Mouse (Mus musculus): ENCODE data around the gene Cplx2. TPM values are rescaled to one million over a fixed set of nuclear protein-coding genes. Genes with fewer than 3 reads are reported as not detected.

Gene Cplx2
- polyA plus RNA-seq, 1 experiment from 2014 or later: 5.1 TPM

DNA sequence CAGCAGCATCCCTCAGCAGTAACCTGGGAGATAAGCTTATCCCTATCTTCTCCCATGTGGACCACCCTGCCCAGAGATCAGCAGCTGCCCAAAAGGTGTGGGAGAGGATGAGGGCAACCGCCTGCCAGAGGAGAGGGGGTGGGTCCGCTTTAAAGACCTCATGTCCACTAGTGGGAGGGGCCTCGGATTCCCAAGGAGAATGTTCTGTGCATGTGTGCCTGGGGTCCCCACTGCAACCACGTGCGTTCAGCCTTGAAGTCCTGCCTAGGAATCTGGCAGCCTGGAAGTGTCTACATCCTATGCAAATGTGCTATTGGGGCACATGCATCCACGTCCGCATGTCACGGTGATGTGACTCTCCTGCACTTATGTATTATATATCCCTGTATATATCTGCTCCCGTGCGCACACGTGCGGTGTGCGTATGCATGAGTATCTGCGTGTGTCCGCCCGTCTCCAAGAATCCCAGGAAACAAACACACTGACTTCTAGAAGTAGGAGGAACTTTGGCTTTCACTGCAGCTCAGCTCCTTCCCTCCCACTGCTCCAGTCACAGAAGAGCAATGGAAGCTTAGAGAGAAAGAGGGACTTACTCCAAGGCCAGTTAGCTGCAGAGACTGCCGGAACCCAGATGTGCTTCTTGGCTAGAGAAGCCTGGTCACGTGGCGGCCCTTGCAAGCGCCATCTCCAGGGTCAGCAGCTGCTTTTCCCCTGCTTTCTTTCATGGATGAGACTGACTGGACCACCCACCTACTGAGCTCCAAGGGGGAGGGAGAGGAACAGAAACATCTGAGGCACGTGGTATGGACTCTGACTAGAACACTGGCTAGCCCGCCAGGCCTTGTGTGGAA, 39.1 kb upstream of the Cplx2 start:
- WGBS: 48% methylated on average over 22 of the region's 22 CpGs
- Histone ChIP-seq H3K9me3 (ENCODE audit: control insufficient read depth, low read length) (no peaks in the 10 kb centered on the region), H3K36me3 (ENCODE audit: control insufficient read depth, insufficient read depth, low read length) (no peaks in the 10 kb centered on the region), H3K27me3 (replicated peaks; ENCODE audit: control insufficient read depth, insufficient read depth, low read length) (no peaks in the 10 kb centered on the region), H3K4me1 (ENCODE audit: control insufficient read depth, insufficient read depth, low read length) (peaks cover 15% of the 10 kb centered on the region), H3K9ac (ENCODE audit: low read depth, low read length) (peak overlapping the region; percentile 12; the same call in 1 of the 2 replicates), H3K27ac (ENCODE audit: low read length) (peak overlapping the region; percentile 78), H3K4me3 (ENCODE audit: low read length) (no peak overlapping the region), H3K4me2 (ENCODE audit: low read depth, low read length) (no peak overlapping the region)
- peak; percentile 88 for ATAC-seq

DNA sequence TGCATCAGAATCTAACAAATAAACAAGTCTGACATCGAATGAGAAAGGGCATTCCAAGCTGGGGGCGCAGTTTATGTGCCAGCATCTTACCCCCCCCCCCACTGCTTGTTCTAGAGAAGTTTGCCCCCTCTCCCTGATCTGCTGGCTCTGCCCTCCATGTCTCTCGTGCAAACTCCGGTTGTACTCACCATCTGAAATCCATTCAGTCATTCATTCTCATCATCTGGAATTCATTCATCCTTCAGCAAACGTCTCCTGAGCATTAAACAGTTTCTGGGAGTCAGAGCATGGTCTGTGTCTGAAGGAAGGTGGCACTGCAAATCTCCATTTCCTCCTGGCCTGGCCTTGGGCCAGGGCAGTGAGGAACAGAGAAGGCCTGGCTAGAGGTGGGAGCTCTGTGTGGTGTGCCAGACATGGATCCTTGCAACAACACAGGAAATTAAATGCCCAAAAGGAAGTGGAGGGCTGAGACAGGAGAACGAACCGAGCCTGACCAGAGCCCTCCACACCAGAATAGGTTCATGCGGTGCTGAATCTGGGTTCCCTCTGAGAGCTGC, 38.1 kb upstream of the Cplx2 start:
- ATAC-seq: no peak
- peaks cover 15% of the 10 kb centered on the region for H3K4me1 ChIP-seq (ENCODE audit: control insufficient read depth, insufficient read depth, low read length)
- H3K4me2 ChIP-seq (ENCODE audit: low read depth, low read length): no peak overlapping the region
- H3K4me3 ChIP-seq (ENCODE audit: low read length): no peak overlapping the region
- no peaks in the 10 kb centered on the region for H3K9me3 ChIP-seq (ENCODE audit: control insufficient read depth, low read length)
- H3K36me3 ChIP-seq (ENCODE audit: control insufficient read depth, insufficient read depth, low read length): no peaks in the 10 kb centered on the region
- WGBS: 63% methylated on average over 8 of the region's 8 CpGs
- H3K27me3 ChIP-seq (replicated peaks; ENCODE audit: control insufficient read depth, insufficient read depth, low read length): no peaks in the 10 kb centered on the region
- no peak overlapping the region for H3K9ac ChIP-seq (ENCODE audit: low read depth, low read length)
- peak overlapping the region; percentile 72 for H3K27ac ChIP-seq (ENCODE audit: low read length)

DNA sequence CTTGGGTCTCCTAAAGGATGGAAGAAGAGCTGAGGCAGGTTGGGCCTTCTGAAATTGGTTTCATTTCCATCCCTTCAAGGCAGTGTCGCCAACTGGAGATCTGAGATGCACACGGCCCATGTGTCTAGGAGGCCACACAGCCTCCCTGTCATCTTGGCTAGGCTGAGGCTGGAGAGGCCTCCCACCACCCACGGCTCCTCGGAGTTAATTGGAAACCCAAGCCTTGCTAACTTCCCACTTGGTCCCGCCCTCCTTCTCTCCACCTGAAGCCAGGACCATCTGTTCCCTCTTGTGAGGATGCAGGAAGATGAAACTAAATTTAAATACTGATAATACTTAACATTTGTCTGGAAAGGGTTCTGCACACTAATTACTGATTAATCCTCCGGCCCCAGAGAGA, 34.1 kb upstream of the Cplx2 start:
- WGBS: 73% methylated on average over 6 of the region's 6 CpGs
- ATAC-seq: no peak

DNA sequence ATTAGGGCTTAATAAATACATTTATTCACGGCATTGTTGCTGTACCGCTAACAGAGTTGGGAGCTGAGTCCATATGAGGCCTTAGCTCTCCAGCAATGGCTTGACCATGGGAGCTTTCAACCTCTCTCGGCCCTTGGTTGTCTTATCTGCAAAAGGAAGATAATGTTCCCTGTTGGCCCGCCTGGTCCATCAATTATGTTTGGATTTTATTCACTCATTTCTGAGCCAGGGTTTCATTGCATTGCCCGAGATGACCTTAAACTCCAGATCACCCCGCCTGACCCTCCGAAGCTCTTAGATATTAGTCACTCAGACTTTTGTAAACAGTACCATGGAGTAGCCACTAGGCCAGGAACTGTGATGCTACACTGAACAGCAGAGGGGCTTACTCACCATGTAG, 33.6 kb upstream of the Cplx2 start:
- ATAC-seq: no peak
- WGBS: 60% methylated on average over 7 of the region's 7 CpGs
- H3K36me3 ChIP-seq (ENCODE audit: control insufficient read depth, insufficient read depth, low read length): no peaks in the 10 kb centered on the region
- H3K9me3 ChIP-seq (ENCODE audit: control insufficient read depth, low read length): no peaks in the 10 kb centered on the region
- no peaks in the 10 kb centered on the region for H3K27me3 ChIP-seq (replicated peaks; ENCODE audit: control insufficient read depth, insufficient read depth, low read length)
- H3K27ac ChIP-seq (ENCODE audit: low read length): no peak overlapping the region
- peaks cover 5% of the 10 kb centered on the region; the same call in 1 of the 2 replicates for H3K4me1 ChIP-seq (ENCODE audit: control insufficient read depth, insufficient read depth, low read length)
- no peak overlapping the region for H3K4me2 ChIP-seq (ENCODE audit: low read depth, low read length)
- no peak overlapping the region for H3K4me3 ChIP-seq (ENCODE audit: low read length)
- H3K9ac ChIP-seq (ENCODE audit: low read depth, low read length): no peak overlapping the region

More for the DNA sequence above, 34.1 kb upstream of the Cplx2 start:
- Histone ChIP-seq H3K27me3 (replicated peaks; ENCODE audit: control insufficient read depth, insufficient read depth, low read length) (no peaks in the 10 kb centered on the region), H3K36me3 (ENCODE audit: control insufficient read depth, insufficient read depth, low read length) (no peaks in the 10 kb centered on the region), H3K9me3 (ENCODE audit: control insufficient read depth, low read length) (no peaks in the 10 kb centered on the region), H3K4me3 (ENCODE audit: low read length) (no peak overlapping the region), H3K27ac (ENCODE audit: low read length) (no peak overlapping the region), H3K4me2 (ENCODE audit: low read depth, low read length) (no peak overlapping the region), H3K4me1 (ENCODE audit: control insufficient read depth, insufficient read depth, low read length) (peaks cover 6% of the 10 kb centered on the region; the same call in 1 of the 2 replicates), H3K9ac (ENCODE audit: low read depth, low read length) (no peak overlapping the region)

DNA sequence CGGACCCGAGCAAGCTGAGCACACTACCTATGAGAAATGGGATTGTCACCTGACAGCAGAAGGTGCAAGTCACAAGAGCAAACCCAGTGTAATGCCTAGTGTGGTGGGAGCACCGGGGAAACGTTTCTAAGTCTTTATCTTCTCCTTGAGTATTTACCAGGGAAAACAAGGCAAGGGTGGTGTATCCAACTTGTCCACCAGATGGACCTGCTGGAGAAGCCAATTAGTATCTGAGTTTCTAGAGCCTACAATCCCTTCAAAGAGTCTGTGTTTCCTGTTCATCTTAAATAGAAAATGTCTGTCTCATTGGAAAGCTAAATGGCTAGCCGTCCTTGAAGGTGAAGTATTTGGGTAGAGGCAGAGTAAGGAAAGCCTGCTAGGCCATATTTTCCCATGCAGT, 32.3 kb upstream of the Cplx2 start:
- Histone ChIP-seq H3K9me3 (ENCODE audit: control insufficient read depth, low read length) (no peaks in the 10 kb centered on the region), H3K4me2 (ENCODE audit: low read depth, low read length) (no peak overlapping the region), H3K27me3 (replicated peaks; ENCODE audit: control insufficient read depth, insufficient read depth, low read length) (no peaks in the 10 kb centered on the region), H3K27ac (ENCODE audit: low read length) (no peak overlapping the region), H3K9ac (ENCODE audit: low read depth, low read length) (no peak overlapping the region), H3K4me3 (ENCODE audit: low read length) (no peak overlapping the region), H3K36me3 (ENCODE audit: control insufficient read depth, insufficient read depth, low read length) (no peaks in the 10 kb centered on the region), H3K4me1 (ENCODE audit: control insufficient read depth, insufficient read depth, low read length) (no peaks in the 10 kb centered on the region)
- WGBS: 81% methylated on average over 5 of the region's 5 CpGs
- ATAC-seq: no peak

DNA sequence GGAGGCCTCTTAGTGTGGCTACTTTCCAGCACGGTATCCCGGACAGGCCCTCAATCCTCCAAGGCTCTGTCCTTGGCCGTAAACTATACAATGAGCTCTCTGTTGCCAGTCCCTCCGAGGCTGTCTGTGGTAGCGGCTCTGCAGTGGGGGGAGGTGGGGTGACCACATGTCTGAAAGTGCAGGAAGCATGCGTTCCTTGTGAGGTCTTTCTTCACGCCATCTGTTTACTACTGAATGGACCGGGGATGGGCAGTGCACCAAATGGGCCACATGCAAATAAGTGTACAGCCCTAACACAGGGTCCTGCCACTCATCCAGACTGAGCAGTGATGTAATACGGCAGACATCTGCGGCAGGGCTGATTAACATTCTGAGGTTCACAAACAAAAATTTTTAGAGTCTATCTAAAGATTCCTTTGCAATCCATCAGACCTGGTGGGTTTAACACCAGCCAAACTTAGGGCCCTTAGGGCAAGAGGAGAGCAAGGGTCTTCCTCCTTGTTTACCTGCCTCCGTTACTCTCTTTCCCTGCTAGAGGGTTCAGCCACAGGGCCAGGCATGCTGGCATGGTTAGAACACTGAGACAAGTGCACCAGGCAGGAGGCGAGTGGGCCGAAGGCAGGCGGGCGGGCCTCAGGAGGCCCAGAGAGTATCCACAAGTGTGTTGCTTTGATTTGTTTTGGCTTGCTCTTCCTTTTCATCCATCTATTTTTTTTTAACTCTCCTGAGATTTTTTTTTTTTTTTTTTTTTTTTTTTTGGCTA, 25.1 kb upstream of the Cplx2 start:
- no peak for ATAC-seq
- 71% methylated on average over 15 of the region's 15 CpGs for WGBS
- H3K27ac ChIP-seq (ENCODE audit: low read length): no peak overlapping the region
- no peak overlapping the region for H3K9ac ChIP-seq (ENCODE audit: low read depth, low read length)
- H3K36me3 ChIP-seq (ENCODE audit: control insufficient read depth, insufficient read depth, low read length): no peaks in the 10 kb centered on the region
- H3K9me3 ChIP-seq (ENCODE audit: control insufficient read depth, low read length): no peaks in the 10 kb centered on the region
- H3K4me3 ChIP-seq (ENCODE audit: low read length): no peak overlapping the region
- H3K4me2 ChIP-seq (ENCODE audit: low read depth, low read length): no peak overlapping the region
- H3K27me3 ChIP-seq (replicated peaks; ENCODE audit: control insufficient read depth, insufficient read depth, low read length): no peaks in the 10 kb centered on the region
- no peaks in the 10 kb centered on the region for H3K4me1 ChIP-seq (ENCODE audit: control insufficient read depth, insufficient read depth, low read length)

DNA sequence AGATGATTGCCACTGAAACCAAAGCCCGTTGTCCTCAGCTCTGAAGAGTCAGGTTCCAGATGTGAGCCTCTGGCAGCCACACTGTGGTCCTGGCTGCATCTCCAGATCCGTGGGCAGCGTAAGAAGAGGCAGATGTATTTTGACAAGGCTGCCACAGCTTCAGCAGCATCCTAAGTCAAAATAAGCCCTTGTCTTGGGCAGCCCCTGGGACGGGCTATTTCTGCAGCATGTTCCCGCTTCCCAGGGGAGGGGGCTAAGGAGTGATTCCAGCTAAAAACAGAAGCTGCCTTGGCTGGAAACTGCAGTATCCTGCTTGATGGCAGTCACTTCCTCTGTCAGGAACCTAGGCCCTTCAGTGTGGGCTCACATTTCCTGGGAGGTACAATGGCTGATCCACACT, 23.1 kb upstream of the Cplx2 start:
- no peaks in the 10 kb centered on the region for H3K4me1 ChIP-seq (ENCODE audit: control insufficient read depth, insufficient read depth, low read length)
- H3K9ac ChIP-seq (ENCODE audit: low read depth, low read length): no peak overlapping the region
- H3K36me3 ChIP-seq (ENCODE audit: control insufficient read depth, insufficient read depth, low read length): no peaks in the 10 kb centered on the region
- no peak overlapping the region for H3K4me3 ChIP-seq (ENCODE audit: low read length)
- H3K27me3 ChIP-seq (replicated peaks; ENCODE audit: control insufficient read depth, insufficient read depth, low read length): no peaks in the 10 kb centered on the region
- 75% methylated on average over 5 of the region's 5 CpGs for WGBS
- no peaks in the 10 kb centered on the region for H3K9me3 ChIP-seq (ENCODE audit: control insufficient read depth, low read length)
- no peak overlapping the region for H3K4me2 ChIP-seq (ENCODE audit: low read depth, low read length)
- ATAC-seq: no peak
- H3K27ac ChIP-seq (ENCODE audit: low read length): no peak overlapping the region

DNA sequence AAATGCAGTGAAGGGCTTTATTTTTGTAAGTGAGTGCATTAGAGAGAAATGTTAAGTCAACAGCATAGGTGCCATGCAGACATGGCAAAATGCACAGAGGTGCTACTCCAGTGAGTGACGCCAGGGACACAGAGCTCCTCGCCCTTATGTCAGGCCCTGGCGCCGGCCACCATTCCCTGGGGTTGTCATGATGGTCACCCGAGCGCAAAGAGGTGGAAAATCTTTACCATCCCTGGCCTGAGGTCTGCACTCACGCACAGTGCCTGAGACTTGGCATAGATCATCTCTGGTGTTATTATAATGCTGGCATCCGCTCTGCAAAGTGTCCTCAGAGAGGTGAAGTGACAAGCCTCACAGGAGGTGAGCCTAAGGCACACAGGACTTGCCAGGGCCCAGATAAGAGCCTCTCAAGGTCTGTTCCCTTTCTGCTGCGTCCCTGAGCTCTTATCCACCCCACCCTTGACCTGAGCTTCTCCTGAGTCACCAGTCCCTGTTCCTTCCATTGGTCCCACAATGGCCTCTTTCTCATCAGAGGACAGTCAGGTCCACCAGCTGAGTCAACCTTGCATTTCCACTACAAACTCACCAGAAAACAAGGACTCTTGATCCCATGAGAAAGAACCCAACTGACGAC, 21.9 kb upstream of the Cplx2 start:
- 80% methylated on average over 10 of the region's 10 CpGs for WGBS
- H3K36me3 ChIP-seq (ENCODE audit: control insufficient read depth, insufficient read depth, low read length): no peaks in the 10 kb centered on the region
- H3K9me3 ChIP-seq (ENCODE audit: control insufficient read depth, low read length): no peaks in the 10 kb centered on the region
- H3K4me3 ChIP-seq (ENCODE audit: low read length): no peak overlapping the region
- no peak overlapping the region for H3K27ac ChIP-seq (ENCODE audit: low read length)
- H3K27me3 ChIP-seq (replicated peaks; ENCODE audit: control insufficient read depth, insufficient read depth, low read length): no peaks in the 10 kb centered on the region
- no peaks in the 10 kb centered on the region for H3K4me1 ChIP-seq (ENCODE audit: control insufficient read depth, insufficient read depth, low read length)
- H3K4me2 ChIP-seq (ENCODE audit: low read depth, low read length): no peak overlapping the region
- no peak overlapping the region for H3K9ac ChIP-seq (ENCODE audit: low read depth, low read length)
- ATAC-seq: no peak

DNA sequence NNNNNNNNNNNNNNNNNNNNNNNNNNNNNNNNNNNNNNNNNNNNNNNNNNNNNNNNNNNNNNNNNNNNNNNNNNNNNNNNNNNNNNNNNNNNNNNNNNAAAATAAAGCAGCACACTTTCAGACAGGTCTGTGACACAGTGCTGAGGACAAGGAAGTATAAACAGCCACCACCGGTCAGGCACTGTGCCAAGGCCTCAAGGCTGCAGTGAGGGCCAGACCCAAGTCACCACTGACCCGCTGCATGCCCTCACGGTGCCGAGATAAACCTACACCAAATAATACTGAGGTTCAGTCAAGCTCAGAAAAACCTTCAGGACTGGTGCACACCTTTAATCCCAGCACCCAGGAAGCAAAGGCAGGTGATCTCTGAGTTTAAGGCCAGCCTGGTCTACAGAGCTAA, 13.7 kb upstream of the Cplx2 start:
- H3K4me2 ChIP-seq (ENCODE audit: low read depth, low read length): no peak overlapping the region
- no peak overlapping the region for H3K27ac ChIP-seq (ENCODE audit: low read length)
- no peaks in the 10 kb centered on the region for H3K36me3 ChIP-seq (ENCODE audit: control insufficient read depth, insufficient read depth, low read length)
- ATAC-seq: no peak
- H3K9ac ChIP-seq (ENCODE audit: low read depth, low read length): no peak overlapping the region
- WGBS: 52% methylated on average over 4 of the region's 4 CpGs
- no peaks in the 10 kb centered on the region for H3K4me1 ChIP-seq (ENCODE audit: control insufficient read depth, insufficient read depth, low read length)
- no peaks in the 10 kb centered on the region for H3K27me3 ChIP-seq (replicated peaks; ENCODE audit: control insufficient read depth, insufficient read depth, low read length)
- no peaks in the 10 kb centered on the region for H3K9me3 ChIP-seq (ENCODE audit: control insufficient read depth, low read length)
- H3K4me3 ChIP-seq (ENCODE audit: low read length): no peak overlapping the region

Measured in intestine, embryonic 16.5 days (tissue).